Mouse (Mus musculus): ENCODE results near the gene Eif3k. TPM values are rescaled to one million over a fixed set of nuclear protein-coding genes. Genes with fewer than 3 reads are reported as not detected.
"Not testable (repeated sequence)": the region's sequence is repeated elsewhere in the genome, so short reads cannot be mapped to it uniquely, and the experiment has no call there.

The Eif3k gene
- polyA plus RNA-seq, 1 experiment, result 335 TPM

- Histone ChIP-seq H3K79me2 (ENCODE audit: control insufficient read depth, insufficient read depth) (no peaks in the 10 kb centered on the region), H3ac (ENCODE audit: control insufficient read depth, insufficient read length) (no peak overlapping the region), H3K27me3 (ENCODE audit: control insufficient read depth, insufficient read depth, insufficient read length) (no peaks in the 10 kb centered on the region), H3K4me3 (no peak overlapping the region), H3K36me3 (ENCODE audit: control insufficient read depth, insufficient read depth) (no peaks in the 10 kb centered on the region), H3K4me2 (ENCODE audit: low read depth) (peak overlapping the region; percentile 25)
- TF ChIP-seq CEBPB (IDR thresholded peaks at IDR 0.05; ENCODE audit: insufficient read depth, poor library complexity, severe bottlenecking) (peak; percentile 32; the same call in 1 of the 2 replicates), MAX (IDR thresholded peaks at IDR 0.05; ENCODE audit: low read depth) (no peak), MYOG (IDR thresholded peaks at IDR 0.05; ENCODE audit: control insufficient read depth in 1 of 3, insufficient read depth in 1 of 3, insufficient read length in 2 of 3, low read depth in 2 of 3) (peak; percentile 76 to 95 (median 89)), MYOD1 (IDR thresholded peaks at IDR 0.05; ENCODE audit: control insufficient read depth in 1 of 3, insufficient read length in 2 of 3, low read depth in 2 of 3) (peak; percentile 52 to 95 (median 89)), TCF12 (IDR thresholded peaks at IDR 0.05; ENCODE audit: insufficient read depth, poor library complexity, severe bottlenecking) (peak; percentile 92), REST (IDR thresholded peaks at IDR 0.05; ENCODE audit: insufficient read depth, insufficient read length) (no peak), TCF3 (IDR thresholded peaks at IDR 0.05; ENCODE audit: insufficient read length, low read depth) (peak; percentile 86), POLR2AphosphoS2 (IDR thresholded peaks at IDR 0.05; ENCODE audit: insufficient read length, low read depth) (peak; percentile 39)
Observed at GRCm38 (mm10) chr7:28969672-28970394, 11.8 kb downstream of the Eif3k start.

- Histone ChIP-seq H3K4me3 (no peak overlapping the region), H3K27me3 (ENCODE audit: control insufficient read depth, insufficient read depth, insufficient read length) (no peaks in the 10 kb centered on the region), H3K36me3 (ENCODE audit: control insufficient read depth, insufficient read depth) (no peaks in the 10 kb centered on the region), H3K79me2 (ENCODE audit: control insufficient read depth, insufficient read depth) (no peaks in the 10 kb centered on the region), H3K4me2 (ENCODE audit: low read depth) (no peak overlapping the region), H3ac (ENCODE audit: control insufficient read depth, insufficient read length) (no peak overlapping the region)
- no peak for TF ChIP-seq POLR2AphosphoS2 (IDR thresholded peaks at IDR 0.05; ENCODE audit: insufficient read length, low read depth)
Observed at GRCm38 (mm10) chr7:28969271-28969670, 12.4 kb downstream of the Eif3k start.

- H3K4me3 ChIP-seq; H3K27me3 ChIP-seq (ENCODE audit: control insufficient read depth, insufficient read depth, insufficient read length); H3K79me2 ChIP-seq (ENCODE audit: control insufficient read depth, insufficient read depth); H3ac ChIP-seq (ENCODE audit: control insufficient read depth, insufficient read length); H3K36me3 ChIP-seq (ENCODE audit: control insufficient read depth, insufficient read depth); H3K4me2 ChIP-seq (ENCODE audit: low read depth): not testable (repeated sequence)
Observed at GRCm38 (mm10) chr7:28968120-28968519, 13.5 kb downstream of the Eif3k start.

GRCm38 (mm10) chr7:28966751-28967505, 14.7 kb downstream of the Eif3k start:
- TF ChIP-seq POLR2A (IDR thresholded peaks at IDR 0.05; ENCODE audit: insufficient read length, low read depth) (no peak), MYOD1 (IDR thresholded peaks at IDR 0.05; ENCODE audit: control insufficient read depth in 1 of 3, insufficient read length in 2 of 3, low read depth in 2 of 3) (peak in 1 of 3 experiments; percentile 22), CEBPB (IDR thresholded peaks at IDR 0.05; ENCODE audit: insufficient read depth, poor library complexity, severe bottlenecking) (no peak), MYOG (IDR thresholded peaks at IDR 0.05; ENCODE audit: control insufficient read depth in 1 of 3, insufficient read depth in 1 of 3, insufficient read length in 2 of 3, low read depth in 2 of 3) (peak in 1 of 3 experiments; percentile 37), E2F4 (IDR thresholded peaks at IDR 0.05; ENCODE audit: insufficient read depth) (no peak), USF1 (IDR thresholded peaks at IDR 0.05; ENCODE audit: low read depth) (no peak), TCF12 (IDR thresholded peaks at IDR 0.05; ENCODE audit: insufficient read depth, poor library complexity, severe bottlenecking) (no peak), MAX (IDR thresholded peaks at IDR 0.05; ENCODE audit: low read depth) (no peak), TCF3 (IDR thresholded peaks at IDR 0.05; ENCODE audit: insufficient read length, low read depth) (no peak), REST (IDR thresholded peaks at IDR 0.05; ENCODE audit: insufficient read depth, insufficient read length) (no peak), SRF (IDR thresholded peaks at IDR 0.05; ENCODE audit: control insufficient read depth, insufficient read length, low read depth) (no peak)
- Histone ChIP-seq H3K27me3 (ENCODE audit: control insufficient read depth, insufficient read depth, insufficient read length) (no peaks in the 10 kb centered on the region), H3K36me3 (ENCODE audit: control insufficient read depth, insufficient read depth) (no peaks in the 10 kb centered on the region), H3K4me2 (ENCODE audit: low read depth) (no peak overlapping the region), H3K79me2 (ENCODE audit: control insufficient read depth, insufficient read depth) (peaks cover 1% of the 10 kb centered on the region), H3ac (ENCODE audit: control insufficient read depth, insufficient read length) (no peak overlapping the region), H3K4me3 (no peak overlapping the region)

- no peaks in the 10 kb centered on the region for H3K36me3 ChIP-seq (ENCODE audit: control insufficient read depth, insufficient read depth)
- peaks cover 8% of the 10 kb centered on the region for H3K79me2 ChIP-seq (ENCODE audit: control insufficient read depth, insufficient read depth)
- no peaks in the 10 kb centered on the region for H3K27me3 ChIP-seq (ENCODE audit: control insufficient read depth, insufficient read depth, insufficient read length)
- no peak overlapping the region for H3K4me2 ChIP-seq (ENCODE audit: low read depth)
- no peak overlapping the region for H3K4me3 ChIP-seq
- H3ac ChIP-seq (ENCODE audit: control insufficient read depth, insufficient read length), result no peak overlapping the region
- TF ChIP-seq POLR2A (IDR thresholded peaks at IDR 0.05; ENCODE audit: insufficient read length, low read depth) (no peak), E2F4 (IDR thresholded peaks at IDR 0.05; ENCODE audit: insufficient read depth) (no peak), MAX (IDR thresholded peaks at IDR 0.05; ENCODE audit: low read depth) (no peak), SRF (IDR thresholded peaks at IDR 0.05; ENCODE audit: control insufficient read depth, insufficient read length, low read depth) (no peak), MYOD1 (IDR thresholded peaks at IDR 0.05; ENCODE audit: control insufficient read depth in 1 of 3, insufficient read length in 2 of 3, low read depth in 2 of 3) (no peak), TCF3 (IDR thresholded peaks at IDR 0.05; ENCODE audit: insufficient read length, low read depth) (no peak), MYOG (IDR thresholded peaks at IDR 0.05; ENCODE audit: control insufficient read depth in 1 of 3, insufficient read depth in 1 of 3, insufficient read length in 2 of 3, low read depth in 2 of 3) (no peak), TCF12 (IDR thresholded peaks at IDR 0.05; ENCODE audit: insufficient read depth, poor library complexity, severe bottlenecking) (no peak), USF1 (IDR thresholded peaks at IDR 0.05; ENCODE audit: low read depth) (no peak), REST (IDR thresholded peaks at IDR 0.05; ENCODE audit: insufficient read depth, insufficient read length) (no peak)
Observed at GRCm38 (mm10) chr7:28966181-28966580, 15.5 kb downstream of the Eif3k start.

Data from myocyte (in vitro differentiated cells).